Mouse (Mus musculus): ENCODE results near the gene Pitpnb.

The Pitpnb gene

DNA sequence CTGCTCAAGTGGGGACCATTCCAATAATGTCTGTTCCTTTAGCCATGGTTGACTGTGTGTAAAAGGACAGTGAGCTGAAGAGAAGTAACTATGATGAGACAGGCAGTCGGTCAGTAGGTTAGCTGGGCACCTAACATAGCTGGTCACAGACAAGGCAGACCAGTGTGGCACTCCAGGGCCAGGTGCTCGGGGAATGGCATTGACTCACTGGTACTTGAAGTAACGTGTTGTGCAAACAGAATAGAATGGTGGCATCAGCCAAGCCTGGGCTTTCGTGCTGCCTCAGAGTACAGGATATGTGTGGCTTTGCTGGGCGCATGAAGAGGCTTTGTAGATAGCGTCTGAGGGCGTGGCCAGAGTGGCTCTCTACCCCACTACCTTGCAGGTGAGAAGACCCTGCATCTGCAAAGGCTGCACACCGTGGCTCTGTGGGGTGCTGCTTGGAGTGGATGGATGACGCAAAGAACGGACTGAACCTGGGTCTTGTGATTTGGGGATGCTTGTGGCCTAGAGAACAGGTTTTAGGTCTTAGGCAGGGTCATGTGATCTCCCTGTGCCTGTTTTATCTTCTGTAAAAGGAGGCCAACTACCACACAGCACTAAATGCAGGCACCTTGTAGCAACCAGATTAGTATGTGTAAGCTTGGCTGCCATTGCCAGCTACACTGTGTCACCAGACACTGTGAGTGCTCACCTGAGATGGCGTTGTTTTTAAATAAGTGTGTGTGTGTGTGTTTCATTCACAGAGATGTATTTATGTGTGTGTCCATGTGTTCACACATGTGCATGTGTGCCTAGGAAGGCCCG, 26.5 kb downstream of the Pitpnb start:
- DNase-seq, result peak; percentile 56

DNA sequence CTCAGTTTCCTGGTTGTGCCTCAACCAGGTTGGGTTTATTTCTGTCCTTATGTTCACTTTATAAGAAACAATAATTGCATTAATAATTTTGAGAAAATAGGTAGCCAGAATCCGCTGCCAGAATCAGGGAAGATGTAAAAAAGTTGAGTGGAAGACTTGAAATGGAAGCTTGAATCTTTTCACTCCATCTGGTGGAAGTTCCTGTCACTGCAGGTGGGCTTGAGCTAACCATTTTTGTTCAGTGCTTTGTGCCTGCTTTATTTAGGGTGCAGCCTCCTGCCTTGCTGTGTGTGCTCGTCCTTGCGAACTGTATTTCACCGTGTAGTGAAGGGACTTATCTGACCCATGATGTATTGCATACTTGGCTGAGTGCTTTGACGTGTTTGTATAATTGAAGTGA, 30.0 kb downstream of the Pitpnb start:
- no peak for DNase-seq

DNA sequence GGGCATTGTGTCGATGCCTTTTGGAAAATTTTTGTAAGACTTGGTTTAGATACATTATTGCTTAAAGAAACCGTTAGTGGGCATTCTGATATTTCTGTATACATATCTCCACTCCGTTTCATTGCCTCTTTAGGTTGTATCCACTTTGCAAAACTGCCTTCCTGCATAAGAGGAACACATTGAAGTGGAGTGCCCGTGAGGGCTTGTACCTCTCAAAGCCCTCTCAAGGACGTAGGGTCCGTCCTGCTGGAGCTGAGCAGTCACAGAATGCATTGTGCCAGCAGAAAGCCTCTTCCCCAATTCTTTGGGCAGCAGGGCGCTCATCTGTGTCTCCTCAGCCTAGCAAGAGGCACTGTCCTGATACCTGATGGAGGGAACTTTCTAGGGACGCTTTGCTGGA, 30.5 kb downstream of the Pitpnb start:
- no peak for DNase-seq

DNA sequence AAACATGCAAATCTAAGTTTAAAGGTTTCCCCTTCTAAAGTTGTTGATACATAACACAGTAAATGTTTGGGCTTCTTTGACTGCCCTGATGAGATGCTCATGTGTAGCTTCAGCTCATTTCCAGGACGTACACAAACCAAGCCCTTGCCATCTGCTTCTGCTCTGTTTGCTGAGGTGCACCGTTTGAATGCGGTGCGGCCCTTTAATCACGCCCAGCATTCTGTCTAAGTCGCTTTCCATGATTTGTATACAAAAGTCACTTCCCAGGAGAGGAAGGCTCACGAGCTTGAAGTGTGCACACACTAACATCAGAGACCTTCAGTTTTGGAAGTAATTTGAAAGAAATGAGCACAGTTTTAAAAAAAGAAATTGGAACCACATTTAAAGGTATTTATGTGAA, 31.3 kb downstream of the Pitpnb start:
- no peak for DNase-seq

DNA sequence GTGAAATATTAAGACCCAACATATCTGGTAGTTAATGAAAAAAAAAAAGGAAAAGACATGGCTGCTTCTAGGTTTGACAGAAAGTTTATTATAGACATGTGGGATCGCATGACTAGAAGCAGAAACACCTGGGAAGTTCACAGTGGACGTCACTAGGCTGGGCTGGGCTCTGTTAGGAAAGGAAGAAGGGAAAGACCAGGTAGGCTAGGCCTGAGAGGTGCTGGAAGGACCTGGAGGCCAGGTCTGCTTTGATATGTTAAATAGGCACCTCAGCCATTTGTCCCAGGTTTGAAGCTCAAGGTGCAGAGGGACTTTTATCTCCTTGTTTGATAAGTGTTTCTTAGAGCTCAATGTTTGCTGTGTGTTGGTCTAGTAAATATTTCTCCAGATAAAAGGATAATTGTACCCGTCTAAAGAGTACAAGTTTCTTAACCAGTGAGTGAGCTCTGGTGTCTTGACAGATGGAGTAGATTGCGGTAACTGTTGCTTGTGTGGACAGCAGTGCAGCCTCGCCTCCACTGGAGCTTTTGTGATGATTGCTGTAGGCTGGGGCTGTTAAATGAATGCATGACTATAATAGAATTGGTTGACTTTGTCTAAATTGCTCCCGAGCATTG, 33.0 kb downstream of the Pitpnb start:
- no peak for DNase-seq

DNA sequence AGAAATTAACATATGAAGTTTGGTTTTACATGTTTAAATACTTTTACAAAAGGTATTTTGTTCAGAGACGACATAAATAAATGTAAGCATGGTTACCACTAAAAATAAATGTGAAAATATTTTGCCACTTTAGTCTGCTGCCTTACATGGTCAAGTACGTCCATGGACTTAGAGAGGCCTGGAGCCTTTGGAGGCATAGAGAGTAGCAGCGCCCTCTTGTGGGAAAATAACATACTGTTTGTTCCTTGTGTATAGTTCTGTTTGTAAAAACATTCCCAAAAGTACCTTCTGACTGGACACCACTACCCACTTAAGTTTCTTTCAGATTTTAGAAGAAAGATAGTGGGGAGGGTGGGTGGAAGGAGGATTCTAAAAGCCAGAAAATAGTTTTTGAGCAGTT, 34.0 kb downstream of the Pitpnb start:
- DNase-seq, result peak; percentile 36

DNA sequence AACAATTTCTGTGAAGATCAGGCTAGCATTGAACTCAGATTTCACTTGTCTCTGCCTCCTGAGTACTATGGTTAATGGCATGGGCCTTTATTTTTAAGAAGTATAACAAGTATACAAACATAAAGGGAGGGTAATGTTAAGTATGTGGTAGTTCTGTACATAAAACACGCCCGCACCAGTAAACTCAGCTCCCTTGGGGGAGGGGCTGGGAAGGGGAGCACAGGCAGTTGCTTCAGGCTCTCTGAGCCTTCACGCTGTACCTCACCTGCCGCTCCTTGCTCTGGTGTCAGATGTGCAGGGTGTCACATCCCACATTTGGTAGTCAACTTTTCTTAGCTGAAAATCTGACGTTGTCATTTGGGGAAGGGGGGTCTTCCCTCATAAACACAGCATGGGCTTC, 35.6 kb downstream of the Pitpnb start:
- DNase-seq, result no peak

DNA sequence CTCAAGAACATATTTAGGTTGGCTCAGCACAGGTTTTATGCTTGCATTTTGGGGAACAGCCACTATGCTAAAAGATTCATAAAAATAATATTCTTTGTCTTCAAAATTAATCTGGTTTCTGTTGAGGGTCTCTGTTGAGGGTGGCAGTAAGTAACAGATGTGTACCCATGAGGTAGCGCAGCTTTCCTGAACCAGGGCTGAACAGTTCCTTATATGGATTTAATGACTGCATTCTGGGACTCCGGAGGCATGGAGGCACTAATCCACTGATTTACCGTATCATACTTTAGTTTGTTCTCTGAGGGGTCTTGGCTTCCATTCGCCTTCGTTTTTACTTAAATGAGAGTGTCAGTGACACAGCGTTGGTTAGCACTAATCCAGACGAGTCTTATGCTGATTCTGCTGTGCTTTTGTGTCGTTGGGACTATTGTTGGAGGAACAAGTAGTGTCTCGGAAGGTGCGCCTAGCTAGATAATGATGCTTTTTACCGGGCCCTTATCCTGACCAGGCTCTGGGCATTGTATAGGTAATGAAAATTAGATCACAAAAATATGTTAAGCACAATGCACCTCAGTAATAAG, 37.5 kb downstream of the Pitpnb start:
- no peak for DNase-seq

DNA sequence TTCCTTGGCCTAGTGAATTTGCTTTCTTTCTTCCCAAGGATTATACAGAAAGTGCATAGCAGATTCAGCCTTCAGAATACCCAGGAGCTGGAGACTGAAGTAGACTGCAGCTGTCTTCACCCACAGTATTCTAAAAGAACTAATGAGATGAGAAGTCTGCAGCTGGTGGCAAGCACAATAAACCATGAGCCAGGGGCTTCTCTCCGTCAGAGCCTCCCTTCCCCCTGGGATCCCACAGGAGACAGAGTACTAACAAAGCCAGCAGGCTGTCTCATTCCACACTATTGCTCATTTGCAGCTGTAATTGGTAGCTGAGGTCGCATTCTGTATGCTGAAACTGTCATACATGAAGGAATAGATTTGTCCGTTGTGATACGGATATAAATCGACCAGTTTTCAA, 38.0 kb downstream of the Pitpnb start:
- no peak for DNase-seq

DNA sequence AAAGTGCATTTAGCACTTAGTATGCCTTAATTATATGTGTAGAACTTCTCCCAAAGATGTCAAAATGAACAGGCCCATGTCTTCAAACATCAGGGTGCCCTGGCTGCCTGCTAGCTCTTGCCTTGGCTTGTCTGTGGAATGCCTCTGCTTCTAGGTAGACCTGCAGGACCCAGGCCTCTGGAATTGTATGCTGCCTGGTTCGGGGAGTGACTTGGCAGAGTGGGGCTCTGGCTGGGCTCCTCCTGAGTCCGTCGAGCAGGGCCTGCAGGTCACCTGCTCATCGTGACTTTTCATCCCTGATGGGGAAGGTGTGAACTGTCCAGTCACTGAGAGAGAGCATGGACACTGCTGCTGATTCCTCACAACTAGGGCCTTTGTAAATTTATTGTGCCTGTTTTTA, 45.1 kb downstream of the Pitpnb start:
- DNase-seq, result no peak

DNA sequence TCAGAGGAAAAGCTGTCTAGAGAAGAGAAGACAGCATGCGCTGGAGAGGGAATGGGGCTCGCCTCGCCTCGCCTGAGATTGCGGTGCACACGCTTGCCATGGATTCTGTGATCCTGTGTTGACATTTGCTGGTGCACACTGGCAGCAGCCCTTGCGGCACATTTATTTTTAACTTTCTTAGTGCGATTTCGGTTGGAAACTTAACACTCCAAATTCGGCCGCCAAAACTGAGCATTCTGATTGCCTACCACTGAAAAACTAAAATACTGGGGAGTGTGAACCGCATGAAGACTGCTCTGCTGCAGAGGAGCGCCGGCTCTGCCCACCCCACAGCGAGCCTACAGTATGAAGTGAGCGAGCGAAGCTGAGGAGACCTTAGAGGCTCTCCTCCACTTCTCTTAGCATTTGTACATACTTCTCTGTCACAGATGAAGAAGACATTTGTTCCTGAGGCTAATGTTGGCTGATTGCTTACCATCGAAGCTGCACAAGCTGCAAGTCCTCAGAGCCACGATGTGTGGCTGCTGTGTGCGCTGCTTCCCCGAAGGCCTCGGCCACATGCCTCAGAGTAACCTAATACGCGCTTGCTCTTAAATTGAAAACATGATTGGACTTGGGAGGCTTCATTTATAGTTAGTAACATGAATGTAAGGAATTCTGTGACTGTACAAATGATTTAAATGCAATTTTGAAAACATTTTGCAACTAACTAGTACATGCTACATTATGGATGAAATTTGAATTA, 45.9 kb downstream of the Pitpnb start:
- DNase-seq, result no peak

DNA sequence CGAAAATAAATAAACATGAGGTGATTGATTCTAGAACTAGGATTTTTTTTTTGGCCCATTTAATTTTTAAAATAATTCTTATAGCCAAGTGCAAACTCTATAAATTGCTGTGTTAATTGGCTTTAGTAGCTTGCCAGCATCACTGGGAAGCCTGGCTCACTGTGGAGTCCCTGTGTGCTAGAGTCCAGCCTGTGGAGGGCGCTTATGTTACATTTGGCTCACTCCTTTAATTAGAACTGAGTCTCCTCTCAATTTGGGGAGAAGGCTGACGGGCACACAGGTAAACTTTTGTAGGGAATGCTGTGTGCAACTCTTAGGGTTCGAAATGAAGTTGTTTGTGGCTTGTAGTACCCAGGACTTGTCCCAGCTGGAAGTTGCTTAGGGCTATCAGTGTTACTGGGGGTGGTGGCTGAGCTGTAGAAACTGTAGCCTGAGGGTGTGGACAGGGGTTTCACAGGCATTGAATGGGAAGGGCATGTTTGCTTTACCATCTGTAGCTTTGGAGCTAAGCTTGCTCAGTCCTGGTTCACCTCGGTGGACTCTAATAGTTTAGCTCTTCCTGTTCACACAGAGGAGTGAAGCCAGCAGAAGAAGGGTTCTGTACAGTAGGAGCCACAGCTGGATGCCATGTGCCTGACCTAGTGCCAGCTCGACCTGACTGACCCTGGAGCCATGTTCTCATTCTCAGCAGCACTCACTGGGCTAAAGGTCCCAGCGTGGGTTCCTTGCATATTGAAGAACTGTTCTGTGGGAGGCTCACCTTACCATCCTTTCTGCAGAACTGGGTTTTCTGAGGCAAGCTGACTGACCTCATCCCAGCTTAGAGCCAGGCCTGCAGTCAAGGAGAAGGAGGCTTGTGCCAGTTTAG, 47.8 kb downstream of the Pitpnb start:
- no peak for DNase-seq

DNA sequence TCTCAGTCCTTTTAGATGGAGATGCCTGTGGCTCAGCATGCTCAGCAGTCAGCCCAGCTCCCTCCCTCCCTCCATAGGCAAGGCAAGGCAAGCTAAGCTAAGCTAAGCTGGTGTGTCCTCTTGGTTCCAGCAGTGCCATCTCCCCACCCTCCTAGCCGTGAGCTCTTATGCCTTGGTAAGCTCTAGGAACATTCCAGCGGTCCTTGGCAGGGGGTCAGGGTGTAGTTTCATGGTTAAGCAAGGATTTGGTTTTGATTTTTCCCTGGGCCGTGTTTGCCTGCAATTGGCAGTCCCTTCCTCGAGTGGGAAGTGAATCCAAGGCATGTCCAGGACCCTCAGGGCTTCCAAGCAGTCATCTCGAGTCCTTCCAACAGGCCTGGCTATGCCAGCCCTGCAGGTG, 52.8 kb downstream of the Pitpnb start:
- no peak for DNase-seq

DNA sequence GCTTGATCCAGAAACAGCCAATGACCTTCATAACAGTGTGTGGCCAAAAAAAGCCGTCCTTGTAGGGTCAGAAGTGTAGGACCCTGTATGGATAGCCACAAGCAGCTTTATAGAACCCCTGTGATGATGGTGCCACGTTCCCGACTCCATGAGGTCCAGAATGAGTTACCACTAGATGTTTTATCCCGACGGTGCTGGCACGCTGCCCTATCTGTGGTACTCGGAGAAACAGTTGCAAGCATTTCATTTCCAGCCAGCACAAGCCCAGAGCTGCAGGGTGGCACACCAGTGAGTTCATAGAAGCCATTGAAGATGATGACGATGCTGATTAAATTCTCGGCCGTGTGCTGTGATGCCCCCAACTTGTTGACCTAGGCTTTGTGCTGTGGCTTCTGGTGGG, 60.3 kb downstream of the Pitpnb start:
- no peak for DNase-seq

DNA sequence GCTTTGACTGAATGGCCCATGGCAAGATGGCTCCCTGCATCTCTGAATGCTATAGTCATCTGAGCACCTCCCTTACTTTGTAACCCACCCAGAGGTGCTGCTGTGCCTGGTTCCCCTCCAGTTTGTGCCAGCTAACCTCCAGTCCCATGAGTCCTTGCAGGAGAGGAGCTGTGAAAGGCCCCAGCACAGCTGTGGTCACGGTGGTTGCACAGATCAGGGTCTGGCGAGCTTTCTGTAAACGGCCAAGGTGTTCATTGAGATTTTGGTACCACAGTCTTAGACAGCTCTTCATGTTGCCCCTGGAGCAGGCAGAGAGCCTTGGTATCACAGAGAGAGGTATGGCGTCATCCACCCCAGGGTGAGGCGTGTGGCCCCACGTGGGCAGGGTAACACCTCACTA, 60.9 kb downstream of the Pitpnb start:
- no peak for DNase-seq

DNA sequence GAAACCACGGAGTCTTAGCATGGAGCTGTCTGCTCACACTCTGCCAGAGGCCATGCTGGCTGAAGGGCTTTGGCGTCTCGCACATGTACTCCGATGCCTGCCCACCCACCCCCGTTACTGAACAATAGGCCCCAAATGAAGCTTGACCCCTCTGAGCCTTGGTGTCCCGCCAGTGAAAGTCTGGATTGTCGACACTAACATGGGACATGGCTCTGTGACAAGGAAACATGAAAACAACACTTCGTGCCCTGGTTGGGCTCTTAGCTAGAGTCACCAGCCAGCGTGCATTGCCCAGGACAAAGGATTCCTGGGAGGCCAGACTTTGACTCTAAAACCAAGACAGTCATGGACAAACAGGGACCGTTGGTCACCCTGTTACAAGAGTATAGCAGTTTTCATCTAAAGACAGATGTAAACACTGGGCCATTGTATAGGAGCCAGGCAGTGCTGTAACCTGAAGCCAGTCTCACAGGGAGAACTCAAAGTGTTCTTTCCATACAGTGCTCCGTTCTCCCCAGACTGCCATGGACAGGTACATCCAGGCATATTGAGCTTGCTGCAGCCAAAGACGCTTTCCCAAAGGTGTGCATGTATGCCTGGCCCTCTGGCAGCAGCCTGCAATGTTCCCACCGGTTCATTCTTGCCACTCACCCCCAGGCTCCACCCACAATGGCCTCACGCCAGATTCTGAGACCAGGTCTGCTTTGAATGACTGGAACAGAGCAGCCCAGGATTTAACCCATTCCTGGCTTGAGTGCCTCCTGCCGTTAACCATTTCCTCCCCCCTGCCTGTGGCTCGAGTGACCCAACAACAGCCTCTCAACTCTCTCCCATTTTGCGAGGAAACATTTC, 63.0 kb downstream of the Pitpnb start:
- DNase-seq, result no peak

DNA sequence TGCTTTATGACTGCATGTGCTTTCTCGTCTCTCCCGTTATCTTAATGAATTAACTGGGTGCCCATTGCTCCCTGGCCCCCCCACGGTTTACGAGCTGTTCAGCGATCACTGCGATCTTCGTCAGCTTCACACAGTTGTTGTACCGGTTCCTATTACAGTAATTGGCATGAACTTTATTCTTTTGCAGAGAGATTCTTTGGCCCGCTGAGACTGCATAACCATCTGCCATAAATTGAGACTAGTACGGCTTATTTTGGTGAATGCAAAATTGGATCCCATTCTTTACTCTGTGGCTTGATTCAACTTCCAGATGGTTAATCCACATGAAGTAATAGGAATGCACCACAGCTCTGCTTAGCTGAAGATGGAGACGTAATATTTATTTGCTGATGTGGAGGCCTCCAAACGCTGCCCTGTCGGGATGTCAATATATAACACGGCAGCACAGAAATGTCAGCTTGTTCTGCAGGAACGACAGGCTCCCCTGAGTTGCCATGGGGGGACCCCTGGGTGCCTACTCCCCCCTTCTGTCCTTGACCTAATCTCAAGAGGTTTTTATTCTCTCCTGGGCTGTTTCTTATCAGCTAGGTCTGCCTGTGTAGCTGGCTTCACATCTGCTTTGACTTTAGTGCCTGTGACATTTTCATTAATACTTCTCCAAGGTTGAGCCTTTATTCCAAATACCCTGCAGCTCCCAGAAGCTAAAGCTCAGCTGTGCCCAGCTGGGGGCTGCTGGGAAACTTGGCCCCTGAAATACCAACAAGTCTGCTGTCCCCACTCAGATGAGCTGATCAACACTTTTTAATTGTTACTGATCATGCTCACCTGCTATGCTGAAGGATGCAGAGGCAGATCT, 63.9 kb downstream of the Pitpnb start:
- DNase-seq, result no peak

DNA sequence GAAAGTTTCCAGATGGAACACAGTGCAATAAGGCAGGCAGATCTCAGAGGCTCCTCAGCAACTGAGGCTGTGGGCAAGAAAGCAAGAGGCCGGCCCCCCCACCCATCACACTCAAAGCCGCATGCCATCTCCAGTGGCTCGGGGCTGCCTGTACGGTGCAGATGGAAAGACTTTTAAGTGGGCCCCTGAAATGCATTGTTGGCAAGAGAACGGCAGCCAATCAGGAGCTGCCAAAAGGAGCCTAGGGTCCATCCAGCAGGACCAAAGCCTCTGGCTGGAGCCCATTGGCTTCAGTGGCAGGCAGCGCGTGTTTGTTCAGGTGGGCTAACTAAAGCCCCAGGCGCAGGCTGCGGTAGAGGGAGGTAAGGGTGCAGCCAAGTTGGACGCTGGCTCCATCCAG, 65.2 kb downstream of the Pitpnb start:
- DNase-seq, result no peak

DNA sequence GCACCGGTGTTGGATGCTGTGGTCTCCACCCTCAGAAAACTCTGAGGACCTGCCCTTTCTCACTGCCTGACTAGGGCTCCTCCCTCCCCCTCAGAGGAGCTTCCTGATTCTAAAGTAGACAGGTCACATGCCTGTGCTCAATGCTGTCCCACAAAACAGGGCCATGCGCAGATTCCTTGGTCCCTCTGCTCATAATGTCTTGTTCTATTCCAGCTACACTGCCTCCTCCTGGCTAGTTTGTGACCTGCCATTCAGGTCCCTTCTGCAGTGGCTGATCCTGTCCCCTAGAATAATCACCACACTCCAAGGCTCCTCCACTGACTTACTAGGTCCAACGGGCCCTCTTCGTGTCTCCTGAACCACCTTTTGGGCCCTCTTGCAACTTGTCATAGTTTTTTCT, 65.6 kb downstream of the Pitpnb start:
- DNase-seq, result no peak

DNA sequence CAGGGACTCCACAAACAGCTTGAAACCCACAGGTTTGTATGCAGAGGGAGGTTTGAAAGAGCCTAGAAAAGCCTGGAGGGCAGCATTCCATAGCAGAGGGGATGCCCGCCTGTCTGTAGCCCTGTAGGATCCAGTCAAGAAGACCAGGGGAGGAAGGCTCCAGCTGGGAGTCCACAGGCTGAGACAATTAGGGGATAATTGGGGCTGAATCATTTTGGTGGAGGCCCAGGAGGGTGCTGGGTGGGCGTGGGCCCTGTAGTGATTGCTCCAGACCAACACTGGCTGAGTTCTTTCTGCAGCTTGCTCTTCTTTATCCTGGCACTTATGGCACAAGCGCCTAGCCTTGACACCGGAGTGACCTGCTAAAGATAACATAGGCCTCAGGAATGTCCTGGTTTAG, 67.9 kb downstream of the Pitpnb start:
- DNase-seq, result no peak

DNA sequence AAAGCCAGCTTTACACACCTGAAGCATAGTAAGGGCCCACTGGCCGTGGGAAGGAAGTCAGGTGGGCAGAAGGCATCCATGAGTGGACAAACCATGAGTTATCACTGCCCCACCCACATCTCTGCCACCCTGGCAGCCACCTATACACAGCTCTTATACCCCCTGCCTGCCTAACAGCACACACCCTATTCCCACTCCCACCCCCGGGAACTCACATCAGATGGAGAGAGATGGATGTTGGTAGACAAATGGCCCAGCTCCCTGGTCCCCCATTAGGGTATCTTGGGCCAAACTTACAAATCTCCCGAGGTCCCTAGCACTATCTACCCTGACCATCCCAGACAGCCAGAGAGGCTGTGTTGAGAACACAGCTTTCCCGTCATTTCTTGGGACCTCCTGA, 68.7 kb downstream of the Pitpnb start:
- no peak for DNase-seq

Data from thymus, postnatal 14 days (tissue).